Mouse (Mus musculus) neutrophil, adult 83 days (primary cell): Measurements from ENCODE around the gene Dph3. TPM values are rescaled to one million over a fixed set of nuclear protein-coding genes. Genes with fewer than 3 reads are reported as not detected.

Experiments used
- total RNA-seq, 2 experiments: library from RNA; stranded (reverse); gene quantifications; one replicate each; pipeline ENCODE4 v1.2.4; 2023

Dph3 gene
- 10 to 100 TPM; 68.3 to 74.1 TPM for total RNA-seq

DNA sequence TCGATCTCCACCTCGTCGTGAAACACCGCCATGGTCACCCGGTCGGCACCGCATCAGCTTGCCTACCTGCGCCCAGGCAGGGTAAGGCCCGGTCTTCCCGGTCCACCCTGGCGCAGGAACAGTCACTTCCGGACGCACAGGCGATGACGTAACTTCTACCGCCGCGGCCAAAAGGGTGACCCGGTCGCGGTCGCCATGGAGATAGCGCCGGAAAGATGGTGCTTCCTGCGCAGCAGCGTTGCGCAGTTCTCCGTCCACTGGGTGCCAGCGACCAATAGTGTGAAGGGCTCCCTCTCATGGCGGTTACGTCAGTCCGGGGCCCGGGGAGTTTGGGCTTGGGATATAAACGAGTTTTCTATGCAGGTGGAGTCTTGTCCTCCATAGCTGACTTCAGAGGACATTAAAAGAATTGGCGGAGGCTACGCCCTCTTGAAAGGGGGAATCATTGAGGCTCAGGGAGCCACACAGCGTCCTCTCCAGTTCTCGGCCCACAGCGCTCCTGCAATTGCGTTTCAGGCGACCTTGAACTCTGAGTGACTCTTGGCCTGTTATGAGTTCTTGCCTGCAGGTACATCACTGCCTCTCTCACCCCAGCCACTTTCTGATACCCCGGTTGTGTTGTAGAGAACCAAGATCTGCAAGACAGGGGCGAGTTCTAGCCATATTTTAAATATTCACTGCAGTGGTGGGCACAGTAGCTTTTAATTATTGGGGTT is at the start of gene Dph3:
Dph3 (minus strand) TSS at position 244 of the 716 bp plus-strand sequence.

DNA sequence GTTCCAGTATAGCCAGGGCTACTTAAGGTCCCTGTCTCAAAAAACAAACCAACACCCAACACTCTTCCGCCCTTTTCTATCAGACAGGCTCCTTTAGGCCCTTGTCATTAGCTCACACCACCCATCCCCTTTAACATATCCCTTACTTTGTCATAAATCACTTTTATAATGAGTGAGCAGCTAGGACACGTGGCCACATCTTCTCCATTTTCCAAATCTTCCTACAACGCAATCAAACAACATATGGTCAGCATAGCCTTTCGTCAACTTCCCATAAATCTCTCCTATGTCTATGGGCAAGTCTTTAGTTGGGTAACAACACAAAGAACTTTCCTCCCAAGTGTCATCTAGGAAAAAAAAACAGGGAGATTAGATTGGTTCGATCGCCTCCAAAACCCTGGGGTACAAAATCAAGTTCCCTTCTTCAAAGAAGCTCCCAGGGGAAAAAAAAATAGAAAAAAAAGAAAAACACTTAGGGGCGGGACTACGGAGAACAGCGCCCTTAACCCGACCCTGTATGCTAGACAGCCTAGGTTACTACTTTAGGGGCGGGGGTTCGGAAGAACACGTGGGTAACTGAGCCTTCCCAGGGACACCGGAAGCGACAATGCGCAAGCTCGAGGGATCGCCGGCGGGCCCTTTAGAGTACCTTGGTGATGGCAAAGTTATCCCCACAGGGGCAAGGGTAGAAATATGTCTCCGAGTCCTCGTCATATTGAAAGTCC is 606 bp downstream of the Dph3 start, which contains the start of gene Oxnad1:
Oxnad1 (plus strand) TSS at position 614 of the 725 bp plus-strand sequence.

Other genes starting within 250 kb of the Dph3 start
- gene Galnt15, start 56.7 kb downstream of the Dph3 start, total RNA-seq = not detected
- 1 to 10 TPM; 5.5 to 8.8 TPM for gene Oxnad1, start 355 bp downstream of the Dph3 start, total RNA-seq
- not detected for gene Msmb, start 56.3 kb upstream of the Dph3 start, total RNA-seq
- gene Ncoa4, start 74.1 kb upstream of the Dph3 start, total RNA-seq = 100 to 1,000 TPM; 177 to 186 TPM
- 10 to 100 TPM; 36.5 to 61.3 TPM for gene Timm23, start 116.2 kb upstream of the Dph3 start, total RNA-seq
- 10 to 100 TPM; 30.9 to 40.2 TPM for gene Parg, start 116.2 kb upstream of the Dph3 start, total RNA-seq
- not detected for gene Ogdhl, start 236.3 kb upstream of the Dph3 start, total RNA-seq